Mouse (Mus musculus): ENCODE measurements around the gene Rbm20. TPM values are rescaled to one million over a fixed set of nuclear protein-coding genes. Genes with fewer than 3 reads are reported as not detected.

The Rbm20 gene
- polyA plus RNA-seq, 1 experiment from 2014 or later = 2.7 TPM

GRCm38 (mm10) chr19:53679194-53679593 is 2.1 kb downstream of the Rbm20 start:
- Histone ChIP-seq H3K4me3 (ENCODE audit: low read depth, low read length) (no peak overlapping the region), H3K9ac (ENCODE audit: low read length) (no peak overlapping the region), H3K36me3 (ENCODE audit: control insufficient read depth, insufficient read depth, low read length) (no peaks in the 10 kb centered on the region), H3K27ac (replicated peaks; ENCODE audit: low read depth, low read length) (no peak overlapping the region), H3K9me3 (ENCODE audit: control insufficient read depth, low read length) (no peaks in the 10 kb centered on the region), H3K4me1 (ENCODE audit: control insufficient read depth, insufficient read depth, low read length) (peaks cover 10% of the 10 kb centered on the region; the same call in 1 of the 2 replicates), H3K27me3 (ENCODE audit: control insufficient read depth, insufficient read depth, low read length) (peaks cover 43% of the 10 kb centered on the region), H3K4me2 (ENCODE audit: low read depth, severe bottlenecking) (no peak overlapping the region)
- no peak for DNase-seq (ENCODE audit: low spot score)
- WGBS = 95% methylated on average over 9 of the region's 9 CpGs
- no peak for ATAC-seq (ENCODE audit: insufficient number of reproducible peaks, low FRiP score, low TSS enrichment, low read depth)

GRCm38 (mm10) chr19:53679981-53680380 is 2.9 kb downstream of the Rbm20 start:
- H3K9ac ChIP-seq (ENCODE audit: low read length) = no peak overlapping the region
- DNase-seq (ENCODE audit: low spot score) = no peak
- no peaks in the 10 kb centered on the region for H3K36me3 ChIP-seq (ENCODE audit: control insufficient read depth, insufficient read depth, low read length)
- WGBS = 80% methylated on average over 7 of the region's 7 CpGs
- ATAC-seq (ENCODE audit: insufficient number of reproducible peaks, low FRiP score, low TSS enrichment, low read depth) = no peak
- H3K4me2 ChIP-seq (ENCODE audit: low read depth, severe bottlenecking) = no peak overlapping the region
- no peak overlapping the region for H3K27ac ChIP-seq (replicated peaks; ENCODE audit: low read depth, low read length)
- H3K9me3 ChIP-seq (ENCODE audit: control insufficient read depth, low read length) = no peaks in the 10 kb centered on the region
- no peak overlapping the region for H3K4me3 ChIP-seq (ENCODE audit: low read depth, low read length)
- peaks cover 10% of the 10 kb centered on the region; the same call in 1 of the 2 replicates for H3K4me1 ChIP-seq (ENCODE audit: control insufficient read depth, insufficient read depth, low read length)
- peaks cover 36% of the 10 kb centered on the region for H3K27me3 ChIP-seq (ENCODE audit: control insufficient read depth, insufficient read depth, low read length)

GRCm38 (mm10) chr19:53682427-53682826 is 5.3 kb downstream of the Rbm20 start:
- Histone ChIP-seq H3K4me2 (ENCODE audit: low read depth, severe bottlenecking) (no peak overlapping the region), H3K9me3 (ENCODE audit: control insufficient read depth, low read length) (no peaks in the 10 kb centered on the region), H3K27me3 (ENCODE audit: control insufficient read depth, insufficient read depth, low read length) (peaks cover 14% of the 10 kb centered on the region), H3K27ac (replicated peaks; ENCODE audit: low read depth, low read length) (no peak overlapping the region), H3K9ac (ENCODE audit: low read length) (no peak overlapping the region), H3K36me3 (ENCODE audit: control insufficient read depth, insufficient read depth, low read length) (no peaks in the 10 kb centered on the region), H3K4me3 (ENCODE audit: low read depth, low read length) (no peak overlapping the region), H3K4me1 (ENCODE audit: control insufficient read depth, insufficient read depth, low read length) (no peaks in the 10 kb centered on the region)
- ATAC-seq (ENCODE audit: insufficient number of reproducible peaks, low FRiP score, low TSS enrichment, low read depth) = no peak; the same call in 1 of the 2 replicates
- no peak for DNase-seq (ENCODE audit: low spot score)
- 32% methylated on average over 8 of the region's 8 CpGs for WGBS

- no peak overlapping the region for H3K27ac ChIP-seq (replicated peaks; ENCODE audit: low read depth, low read length)
- no peak for ATAC-seq (ENCODE audit: insufficient number of reproducible peaks, low FRiP score, low TSS enrichment, low read depth)
- 91% methylated on average over 5 of the region's 5 CpGs for WGBS
These were observed 10.5 kb downstream of the Rbm20 start for GRCm38 (mm10) chr19:53687592-53687991.

GRCm38 (mm10) chr19:53690816-53691215 is 13.7 kb downstream of the Rbm20 start:
- ATAC-seq (ENCODE audit: insufficient number of reproducible peaks, low FRiP score, low TSS enrichment, low read depth) (no peak), DNase-seq (ENCODE audit: low spot score) (no peak)
- H3K4me2 ChIP-seq (ENCODE audit: low read depth, severe bottlenecking) = no peak overlapping the region
- no peaks in the 10 kb centered on the region for H3K9me3 ChIP-seq (ENCODE audit: control insufficient read depth, low read length)
- WGBS = 80% methylated on average over 10 of the region's 10 CpGs
- H3K27ac ChIP-seq (replicated peaks; ENCODE audit: low read depth, low read length) = no peak overlapping the region
- H3K36me3 ChIP-seq (ENCODE audit: control insufficient read depth, insufficient read depth, low read length) = no peaks in the 10 kb centered on the region
- no peak overlapping the region for H3K4me3 ChIP-seq (ENCODE audit: low read depth, low read length)
- no peaks in the 10 kb centered on the region for H3K27me3 ChIP-seq (ENCODE audit: control insufficient read depth, insufficient read depth, low read length)
- no peak overlapping the region for H3K9ac ChIP-seq (ENCODE audit: low read length)
- H3K4me1 ChIP-seq (ENCODE audit: control insufficient read depth, insufficient read depth, low read length) = no peaks in the 10 kb centered on the region

More at GRCm38 (mm10) chr19:53687592-53687991, 10.5 kb downstream of the Rbm20 start:
- no peaks in the 10 kb centered on the region for H3K36me3 ChIP-seq (ENCODE audit: control insufficient read depth, insufficient read depth, low read length)
- H3K4me1 ChIP-seq (ENCODE audit: control insufficient read depth, insufficient read depth, low read length) = no peaks in the 10 kb centered on the region
- no peaks in the 10 kb centered on the region for H3K9me3 ChIP-seq (ENCODE audit: control insufficient read depth, low read length)
- no peaks in the 10 kb centered on the region for H3K27me3 ChIP-seq (ENCODE audit: control insufficient read depth, insufficient read depth, low read length)
- no peak overlapping the region for H3K4me3 ChIP-seq (ENCODE audit: low read depth, low read length)
- no peak overlapping the region for H3K4me2 ChIP-seq (ENCODE audit: low read depth, severe bottlenecking)
- H3K9ac ChIP-seq (ENCODE audit: low read length) = no peak overlapping the region
- DNase-seq (ENCODE audit: low spot score) = no peak

GRCm38 (mm10) chr19:53694020-53694419 is 16.9 kb downstream of the Rbm20 start:
- Histone ChIP-seq H3K4me1 (ENCODE audit: control insufficient read depth, insufficient read depth, low read length) (peaks cover 2% of the 10 kb centered on the region; the same call in 1 of the 2 replicates), H3K27me3 (ENCODE audit: control insufficient read depth, insufficient read depth, low read length) (no peaks in the 10 kb centered on the region), H3K4me3 (ENCODE audit: low read depth, low read length) (no peak overlapping the region), H3K36me3 (ENCODE audit: control insufficient read depth, insufficient read depth, low read length) (no peaks in the 10 kb centered on the region), H3K9ac (ENCODE audit: low read length) (no peak overlapping the region), H3K4me2 (ENCODE audit: low read depth, severe bottlenecking) (no peak overlapping the region), H3K27ac (replicated peaks; ENCODE audit: low read depth, low read length) (no peak overlapping the region), H3K9me3 (ENCODE audit: control insufficient read depth, low read length) (no peaks in the 10 kb centered on the region)
- 58% methylated on average over 1 of the region's 1 CpGs for WGBS
- DNase-seq (ENCODE audit: low spot score) (no peak), ATAC-seq (ENCODE audit: insufficient number of reproducible peaks, low FRiP score, low TSS enrichment, low read depth) (no peak)

GRCm38 (mm10) chr19:53696079-53696478 is 19.0 kb downstream of the Rbm20 start:
- 72% methylated on average over 6 of the region's 6 CpGs for WGBS
- H3K36me3 ChIP-seq (ENCODE audit: control insufficient read depth, insufficient read depth, low read length) = no peaks in the 10 kb centered on the region
- no peak overlapping the region for H3K4me2 ChIP-seq (ENCODE audit: low read depth, severe bottlenecking)
- peaks cover 10% of the 10 kb centered on the region; the same call in 1 of the 2 replicates for H3K4me1 ChIP-seq (ENCODE audit: control insufficient read depth, insufficient read depth, low read length)
- no peak for ATAC-seq (ENCODE audit: insufficient number of reproducible peaks, low FRiP score, low TSS enrichment, low read depth)
- no peaks in the 10 kb centered on the region for H3K27me3 ChIP-seq (ENCODE audit: control insufficient read depth, insufficient read depth, low read length)
- H3K27ac ChIP-seq (replicated peaks; ENCODE audit: low read depth, low read length) = no peak overlapping the region
- H3K4me3 ChIP-seq (ENCODE audit: low read depth, low read length) = no peak overlapping the region
- H3K9ac ChIP-seq (ENCODE audit: low read length) = no peak overlapping the region
- no peaks in the 10 kb centered on the region for H3K9me3 ChIP-seq (ENCODE audit: control insufficient read depth, low read length)
- no peak for DNase-seq (ENCODE audit: low spot score)

- Histone ChIP-seq H3K9me3 (ENCODE audit: control insufficient read depth, low read length) (no peaks in the 10 kb centered on the region), H3K4me2 (ENCODE audit: low read depth, severe bottlenecking) (no peak overlapping the region), H3K9ac (ENCODE audit: low read length) (no peak overlapping the region), H3K27me3 (ENCODE audit: control insufficient read depth, insufficient read depth, low read length) (no peaks in the 10 kb centered on the region), H3K27ac (replicated peaks; ENCODE audit: low read depth, low read length) (no peak overlapping the region), H3K4me3 (ENCODE audit: low read depth, low read length) (no peak overlapping the region), H3K36me3 (ENCODE audit: control insufficient read depth, insufficient read depth, low read length) (no peaks in the 10 kb centered on the region), H3K4me1 (ENCODE audit: control insufficient read depth, insufficient read depth, low read length) (peaks cover 10% of the 10 kb centered on the region; the same call in 1 of the 2 replicates)
- DNase-seq (ENCODE audit: low spot score) (no peak), ATAC-seq (ENCODE audit: insufficient number of reproducible peaks, low FRiP score, low TSS enrichment, low read depth) (no peak)
- WGBS = 90% methylated on average over 3 of the region's 3 CpGs
These were observed 19.5 kb downstream of the Rbm20 start for GRCm38 (mm10) chr19:53696655-53697054.

All from limb, embryonic 11.5 days (tissue).